Mouse (Mus musculus) liver, postnatal 0 days (tissue): ENCODE data around the gene Ccdc84.

Experiments used
- CTCF ChIP-seq: sonication (generic); IDR thresholded peaks from 2 replicates; pipeline ENCODE4 v1.5.1; 2016; ENCODE audit warnings: antibody characterized with exemption, low read depth
- EP300 ChIP-seq: IDR thresholded peaks from 2 replicates; pipeline ENCODE4 v1.6.1; 2016; ENCODE audit warnings: antibody characterized with exemption, low read depth, mild to moderate bottlenecking

- TF ChIP-seq CTCF (no peak), EP300 (no peak)
Observed at GRCm38 (mm10) chr9:44399114-44399794, 19.1 kb downstream of the Ccdc84 start.
